Mouse (Mus musculus) frontal cortex, postnatal 36 days (tissue): ENCODE data around the gene Btf3.

ENCODE experiments used
- DNase-seq, 2 experiments: peaks; one replicate each; pipeline ENCODE4 v3.0.0; 2022; ENCODE audit warnings: low spot score in 2 of 2

Btf3 gene

DNA sequence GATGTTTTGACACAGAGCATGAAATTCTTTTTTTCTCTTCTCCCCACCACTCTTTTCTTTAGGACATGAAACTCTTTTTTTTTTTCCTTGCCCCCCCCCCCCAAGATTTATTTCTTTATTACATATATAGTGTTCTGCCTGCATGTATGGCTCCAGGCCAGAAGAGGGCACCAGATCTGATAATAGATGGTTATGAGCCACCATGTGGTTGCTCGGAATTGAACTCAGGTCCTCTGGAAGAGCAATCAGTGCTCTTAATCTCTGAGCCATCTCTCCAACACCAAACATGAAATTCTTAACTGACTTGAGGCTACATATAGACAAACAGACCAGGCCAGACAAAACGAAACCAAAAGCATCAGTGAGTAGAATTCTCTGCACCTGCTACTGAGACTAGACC is 39.3 kb downstream of the Btf3 start:
- DNase-seq, result no peak

DNA sequence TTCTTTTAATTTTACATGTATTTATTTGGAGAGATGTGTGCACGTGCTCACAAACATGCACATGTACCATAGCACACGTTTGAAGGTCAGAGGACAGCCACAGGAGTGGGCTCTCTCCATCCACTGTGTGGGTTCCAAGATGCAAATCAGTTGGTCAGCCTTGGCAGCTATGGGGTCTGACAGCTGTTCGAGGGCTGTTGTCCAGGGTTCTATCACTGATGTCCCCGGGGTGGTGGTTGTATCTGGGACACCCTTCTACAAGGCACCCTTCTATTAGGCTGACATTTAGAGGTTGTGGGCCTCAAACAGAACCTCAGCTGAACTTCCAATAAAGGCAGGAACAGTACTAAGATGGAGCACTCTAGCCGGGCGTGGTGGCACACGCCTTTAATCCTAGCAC is 40.6 kb downstream of the Btf3 start:
- DNase-seq, result no peak

DNA sequence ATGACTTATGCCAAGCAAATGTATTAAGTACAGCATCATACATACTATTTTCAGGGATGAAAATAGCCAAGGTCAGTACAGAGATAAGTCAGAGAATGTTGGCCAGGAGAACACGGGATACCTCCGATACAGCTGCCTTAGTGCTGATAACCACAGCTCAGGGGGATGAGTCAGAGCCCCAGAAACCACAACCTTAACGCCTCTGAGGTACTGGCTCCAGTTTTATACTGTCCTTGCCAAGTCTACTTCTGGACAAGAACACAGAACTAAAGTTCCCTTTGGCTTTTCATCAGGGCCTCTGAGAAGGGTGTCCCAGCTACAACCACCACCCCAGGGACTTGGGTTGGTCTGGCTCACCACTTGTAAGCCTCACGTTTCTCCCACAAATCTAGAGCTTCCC is 41.2 kb downstream of the Btf3 start:
- no peak for DNase-seq

DNA sequence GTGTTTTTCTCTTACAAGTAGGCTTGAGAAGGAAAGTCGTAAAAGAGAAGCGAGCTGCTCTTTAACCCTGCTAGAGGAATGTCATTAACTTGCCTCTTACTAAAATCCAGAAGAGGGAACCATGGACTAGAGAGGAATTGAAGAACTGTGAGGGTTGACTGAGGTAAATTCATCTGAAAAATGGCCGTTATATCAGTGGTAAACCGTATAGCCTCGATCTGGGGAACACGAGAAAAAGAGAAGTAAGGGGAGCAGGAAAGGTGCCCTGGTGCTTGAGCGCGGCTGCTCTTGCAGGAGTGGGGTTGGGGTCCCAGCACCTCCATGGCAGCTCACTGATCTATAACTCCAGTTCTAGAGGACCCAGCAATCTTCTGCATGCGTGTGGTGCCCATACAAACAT is 42.8 kb downstream of the Btf3 start:
- DNase-seq, result no peak

DNA sequence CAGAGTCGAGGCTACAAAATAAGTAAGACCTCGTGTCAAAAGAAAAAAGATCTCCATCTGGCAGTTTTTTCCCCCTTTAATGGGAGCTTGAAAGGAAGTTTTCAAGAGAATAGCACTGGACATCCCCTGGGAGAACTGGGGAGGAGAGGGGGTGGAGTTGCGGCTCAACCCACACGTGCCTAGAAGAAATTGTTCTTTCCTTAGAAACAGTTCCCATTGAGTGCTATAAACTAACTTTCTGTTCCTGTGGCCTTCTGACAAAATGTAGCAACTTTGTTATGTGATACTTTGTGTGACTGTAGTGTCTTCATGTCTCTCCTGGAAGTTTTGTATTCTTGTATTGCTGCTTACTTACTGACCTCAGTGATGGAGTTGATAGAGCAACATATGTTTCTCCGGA is 52.7 kb downstream of the Btf3 start:
- DNase-seq, result no peak

DNA sequence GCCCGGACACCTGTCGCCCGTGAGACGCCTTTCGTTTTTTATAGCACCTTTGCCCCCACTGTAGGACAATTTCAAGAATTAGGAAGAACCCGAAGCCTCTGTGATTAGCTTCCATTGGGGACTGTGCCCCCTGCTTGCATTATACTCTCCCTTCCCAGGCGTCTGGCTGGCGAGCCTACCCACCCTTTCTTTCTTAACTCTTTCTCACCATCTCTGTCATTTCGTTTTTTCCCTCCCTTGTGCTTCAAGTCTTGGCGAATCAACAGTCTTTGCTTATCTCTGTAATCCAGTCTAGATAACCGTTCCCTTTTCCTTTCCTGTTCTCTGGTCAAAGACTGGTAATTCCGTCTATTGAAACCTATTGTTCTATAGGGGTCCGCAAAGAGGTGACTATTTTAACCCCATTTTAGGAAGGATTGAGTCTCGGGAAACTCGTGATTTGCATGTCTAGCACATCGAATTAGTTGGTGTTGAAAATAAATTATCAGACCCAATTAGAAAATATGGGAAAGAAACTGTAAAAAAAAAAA is 53.3 kb downstream of the Btf3 start:
- DNase-seq, result no peak

DNA sequence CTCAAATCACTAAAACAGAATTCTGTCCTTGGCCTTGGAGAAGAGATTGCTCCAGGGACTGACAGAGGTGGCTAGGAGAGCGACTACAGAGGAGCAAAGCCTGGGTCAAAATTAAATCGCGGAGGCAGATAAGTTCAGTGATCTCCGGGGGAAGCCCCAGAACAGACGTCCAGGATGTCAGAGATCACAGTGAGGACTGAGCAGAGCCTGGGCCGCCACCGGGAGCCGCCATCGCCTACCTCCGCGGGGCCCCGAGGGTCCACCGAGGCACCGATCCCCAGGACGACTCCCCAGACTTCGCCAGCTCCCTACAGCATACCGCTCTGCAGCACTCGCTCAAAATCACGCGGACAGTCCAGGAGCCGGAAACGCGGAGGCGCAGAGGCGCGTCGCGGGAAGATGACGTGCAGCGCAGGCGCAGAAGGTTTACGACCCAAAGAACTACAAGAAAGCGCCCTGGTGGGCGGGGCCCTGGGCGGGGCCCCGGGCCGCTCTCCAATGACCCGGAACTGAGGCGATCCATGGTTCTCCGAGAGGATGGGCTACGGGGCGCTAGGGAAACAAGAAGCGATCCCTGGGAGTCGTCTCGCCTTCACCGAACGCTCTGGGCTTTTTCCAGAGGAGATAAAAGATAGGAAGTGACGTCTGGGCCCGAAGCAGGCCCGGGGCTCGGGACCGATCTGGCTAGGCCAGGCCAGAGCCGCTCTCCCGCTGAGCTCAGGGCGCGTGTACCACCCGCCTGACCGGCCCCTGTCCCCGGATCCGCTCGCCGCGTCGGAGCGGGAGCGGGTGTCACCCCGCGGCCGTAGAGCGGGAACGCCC is 54.0 kb downstream of the Btf3 start, which contains the start of the genes Utp15 and Ankra2:
TSS of gene Utp15 (minus strand) at position 406 of the 822 bp plus-strand sequence.
TSS of gene Ankra2 (plus strand) at position 439 of the 822 bp plus-strand sequence.
- DNase-seq, result peak; percentile 98 to 99
